Mouse (Mus musculus) T-helper 17 cell (primary cell): ENCODE results near the gene Lpar5.

Experiments used
- in situ Hi-C, 2 experiments: fragments of 300-600 bp; cut with MboI, MseI; formaldehyde crosslinking; loops; 1 replicate in 1 of 2; 2 replicates in 1 of 2; pipeline ENCODE4 v1.15.1; 2025; ENCODE audit warnings: high pct_unique_total_duplicates in 2 of 2

Lpar5 gene

GRCm38 (mm10) chr6:125112553-125112952 lies 44.8 kb downstream of the Lpar5 start:
- in situ Hi-C loops, result loop anchor here in 1 of 2 experiments (10.0 kb wide), 1 partner anchor 62 kb away; no protein-coding TSS in a partner anchor

- in situ Hi-C loops, result loop anchor here in 1 of 2 experiments (10.0 kb wide), 1 partner anchor 55 kb away; no protein-coding TSS in a partner anchor
These were observed 51.7 kb downstream of the Lpar5 start for GRCm38 (mm10) chr6:125119387-125119786.

DNA sequence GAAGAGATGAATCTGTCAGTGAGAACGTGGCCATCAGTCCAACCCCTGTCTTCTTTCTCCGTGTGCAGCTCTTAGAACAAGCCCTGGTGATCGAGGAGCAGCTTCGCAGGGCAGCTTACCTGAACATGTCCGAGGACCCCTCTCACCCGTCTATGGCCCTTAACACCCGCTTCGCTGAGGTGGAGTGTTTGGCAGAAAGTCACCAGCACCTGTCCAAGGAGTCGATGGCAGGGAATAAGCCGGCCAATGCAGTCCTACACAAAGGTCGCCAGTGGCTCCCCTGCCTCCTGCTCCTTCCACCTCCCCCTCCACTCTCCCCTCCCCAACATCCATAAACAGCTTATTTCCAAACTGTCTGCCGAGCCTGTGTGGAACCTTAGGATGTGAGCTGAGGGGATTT lies 61.0 kb downstream of the Lpar5 start:
- in situ Hi-C loops, result no loop called here

- in situ Hi-C loops, result loop anchor here in 1 of 2 experiments (5.0 kb wide), 1 partner anchor 33 kb away; the partner anchor contains the start of gene Chd4
These were observed 62.1 kb downstream of the Lpar5 start for GRCm38 (mm10) chr6:125129710-125130402.

DNA sequence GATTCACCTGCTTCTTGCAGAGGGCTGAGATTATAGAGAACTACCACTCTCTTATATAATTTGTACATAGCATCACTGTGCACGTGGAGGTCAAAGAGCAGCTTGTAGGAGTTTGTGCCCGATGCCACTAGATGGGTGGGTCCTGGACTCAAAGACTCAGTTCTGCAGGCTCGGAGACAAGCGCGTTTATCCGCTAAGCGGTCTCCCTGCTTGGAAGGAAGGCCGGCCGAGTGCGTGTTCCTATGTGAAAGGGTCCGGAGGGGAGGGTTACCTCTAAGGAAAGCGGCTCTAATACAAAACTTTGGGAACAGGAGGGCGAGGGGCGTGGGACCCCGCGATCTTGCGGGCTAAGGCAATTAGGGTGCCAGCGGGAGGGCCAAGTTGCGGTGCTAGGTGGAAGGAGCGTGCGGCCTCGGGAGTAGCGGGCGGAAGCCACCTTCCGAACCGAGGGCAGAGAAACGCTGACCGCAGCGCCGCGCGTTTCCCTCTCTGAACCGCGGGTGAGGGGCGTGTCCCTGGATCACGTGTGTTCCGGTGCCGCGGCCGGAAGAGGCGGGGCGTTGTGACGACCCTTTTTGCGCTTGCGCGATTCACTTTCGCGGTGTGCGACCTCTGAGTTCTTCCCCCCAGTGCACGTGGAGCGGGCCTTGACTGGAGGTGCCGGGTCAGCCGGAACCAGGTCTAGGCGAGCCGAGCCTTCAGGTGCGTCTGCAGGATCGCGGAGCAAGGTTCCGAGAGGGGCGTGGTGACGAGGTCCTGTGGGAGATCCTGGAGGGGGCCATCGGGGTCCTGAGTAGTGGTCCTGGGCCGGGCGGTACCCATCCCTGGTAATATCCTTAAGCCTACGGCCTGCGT lies 63.8 kb downstream of the Lpar5 start, which contains the start of gene Nop2:
TSS of gene Nop2 (plus strand) at position 608 of the 855 bp plus-strand sequence.
- in situ Hi-C loops, result loop anchor here in 1 of 2 experiments (5.0 kb wide), 1 partner anchor 34 kb away; the partner anchor contains the start of gene Chd4
